Mouse (Mus musculus): ENCODE data around the gene Vmn2r105. TPM values are rescaled to one million over a fixed set of nuclear protein-coding genes. Genes with fewer than 3 reads are reported as not detected.

The Vmn2r105 gene
- not detected for polyA plus RNA-seq (2015; fragmentation: Illumina TruSeq; extraction: RNeasy Lipid Tissue Mini Kit (QIAGEN cat#74804); ENCODE audit: low read depth, low replicate concordance)

GRCm38 (mm10) chr17:20234952-20235351 is at the start of gene Vmn2r105:
Vmn2r105 (minus strand) TSS chr17:20235052.

GRCm38 (mm10) chr17:20182997-20183396 is 51.9 kb downstream of the Vmn2r105 start, which contains the start of gene Fpr-rs6:
Fpr-rs6 (minus strand) TSS chr17:20183097.

Other genes starting within 250 kb of the Vmn2r105 start
- not detected for gene Vmn2r104, start 186.7 kb downstream of the Vmn2r105 start, polyA plus RNA-seq (2015; fragmentation: Illumina TruSeq; extraction: RNeasy Lipid Tissue Mini Kit (QIAGEN cat#74804); ENCODE audit: low read depth, low replicate concordance)
- not detected for gene Fpr-rs7, start 120.8 kb downstream of the Vmn2r105 start, polyA plus RNA-seq (2015; fragmentation: Illumina TruSeq; extraction: RNeasy Lipid Tissue Mini Kit (QIAGEN cat#74804); ENCODE audit: low read depth, low replicate concordance)
- not detected for gene Fpr-rs6, start 52.0 kb downstream of the Vmn2r105 start, polyA plus RNA-seq (2015; fragmentation: Illumina TruSeq; extraction: RNeasy Lipid Tissue Mini Kit (QIAGEN cat#74804); ENCODE audit: low read depth, low replicate concordance)
- not detected for gene Vmn2r106, start 50.5 kb upstream of the Vmn2r105 start, polyA plus RNA-seq (2015; fragmentation: Illumina TruSeq; extraction: RNeasy Lipid Tissue Mini Kit (QIAGEN cat#74804); ENCODE audit: low read depth, low replicate concordance)
- not detected for gene Vmn2r107, start 110.2 kb upstream of the Vmn2r105 start, polyA plus RNA-seq (2015; fragmentation: Illumina TruSeq; extraction: RNeasy Lipid Tissue Mini Kit (QIAGEN cat#74804); ENCODE audit: low read depth, low replicate concordance)
- gene Vmn1r224, start 179.1 kb upstream of the Vmn2r105 start, polyA plus RNA-seq (2015; fragmentation: Illumina TruSeq; extraction: RNeasy Lipid Tissue Mini Kit (QIAGEN cat#74804); ENCODE audit: low read depth, low replicate concordance), result not detected
- not detected for gene Vmn2r108, start 246.3 kb upstream of the Vmn2r105 start, polyA plus RNA-seq (2015; fragmentation: Illumina TruSeq; extraction: RNeasy Lipid Tissue Mini Kit (QIAGEN cat#74804); ENCODE audit: low read depth, low replicate concordance)

All from brain, adult 10 weeks (tissue).